Mouse (Mus musculus): ENCODE results near the gene Hnrnpab.

- no peak for TF ChIP-seq CTCF (conservative IDR thresholded peaks at IDR 0.05; ENCODE audit: low read length)
- no peak for TF ChIP-seq POU5F1 (IDR thresholded peaks at IDR 0.05; ENCODE audit: borderline replicate concordance, low read length)
Measured at GRCm38 (mm10) chr11:51638497-51638896, 31.9 kb upstream of the Hnrnpab start.
